Mouse (Mus musculus) left cerebral cortex, postnatal 10 days (tissue): Measurements from ENCODE around the gene CN725425. TPM values are rescaled to one million over a fixed set of nuclear protein-coding genes. Genes with fewer than 3 reads are reported as not detected.

Source experiments
- DNase-seq, 2 experiments: peaks; one replicate each; pipeline ENCODE4 v3.0.0; 2021 to 2022; ENCODE audit warnings: low spot score in 2 of 2, mixed read lengths in 1 of 2; ENCODE audit errors: extremely low spot score in 1 of 2
- intact Hi-C: fragments of 180-260 bp; cut with DNase I; formaldehyde crosslinking; loops from one replicate; pipeline ENCODE4 v1.15.1; 2025
- total RNA-seq, 2 experiments: library from RNA; stranded (reverse); gene quantifications; 2 replicates each; pipeline ENCODE4 v1.2.3; 2021

CN725425 gene
- total RNA-seq, 2 experiments from 2014 or later, result 0.24 to 0.30 TPM

DNA sequence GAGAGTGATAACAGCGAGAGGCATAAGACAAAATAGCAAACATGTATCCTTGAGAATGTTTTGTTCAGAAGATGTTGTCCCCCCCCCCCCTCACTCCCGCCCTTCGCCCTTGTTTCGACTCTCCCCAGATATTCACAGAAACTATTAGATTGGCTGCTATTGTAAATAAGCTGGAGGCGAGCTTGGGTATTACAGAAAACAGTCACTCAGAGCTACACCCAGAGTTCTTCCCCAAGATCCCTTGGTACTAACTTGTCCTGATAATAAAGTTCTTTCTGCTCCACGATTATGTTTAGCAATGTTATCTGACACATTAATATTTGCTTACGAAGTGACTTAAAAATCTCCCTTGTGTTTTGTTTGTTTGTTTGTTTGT, 7.1 kb upstream of the CN725425 start:
- intact Hi-C loops, result loop anchor here (5.0 to 10.0 kb wide), 3 partner anchors 60 to 380 kb away; partner anchors contain the start of gene Slc2a13
- DNase-seq, result no peak

DNA sequence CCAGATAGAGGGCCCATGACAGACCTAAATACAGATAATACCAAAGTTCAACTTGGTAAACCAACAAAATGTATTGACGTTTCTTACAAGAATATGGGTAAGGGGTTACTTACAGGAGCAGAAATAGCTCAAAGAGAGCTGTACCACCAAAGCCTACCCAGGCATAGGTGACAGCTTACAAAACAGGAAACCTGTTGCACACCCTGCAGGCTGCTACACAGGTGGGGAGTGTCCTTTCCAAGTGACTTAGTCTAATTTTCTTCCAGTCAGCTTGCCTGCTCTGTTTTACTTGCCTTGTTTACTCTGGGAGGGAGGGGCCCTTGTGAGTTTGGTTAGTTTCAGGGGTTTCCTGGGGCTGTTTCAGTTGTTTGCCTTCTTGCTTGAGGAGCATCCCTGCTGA, 1.5 kb downstream of the CN725425 start:
- DNase-seq, result no peak
- intact Hi-C loops, result no loop called here

DNA sequence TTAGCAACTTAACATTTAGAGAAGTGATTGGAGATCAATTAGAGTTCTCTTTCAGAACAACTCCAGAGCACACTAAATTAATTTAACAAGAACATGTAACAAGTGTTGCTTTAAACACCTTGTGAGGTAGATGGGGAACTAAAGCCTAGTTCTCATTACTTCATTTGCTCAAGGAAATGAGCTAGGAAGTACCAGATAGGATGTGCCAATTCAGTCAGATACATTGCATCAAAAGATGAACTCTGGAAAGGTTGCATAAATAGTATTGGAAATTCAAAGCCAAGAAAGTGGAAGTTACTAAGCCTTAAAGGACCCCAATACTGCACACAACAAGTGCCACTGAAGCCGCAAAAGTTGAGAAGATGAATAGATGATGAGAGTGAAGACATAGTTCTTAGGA, 3.2 kb downstream of the CN725425 start:
- intact Hi-C loops, result no loop called here
- DNase-seq, result no peak

DNA sequence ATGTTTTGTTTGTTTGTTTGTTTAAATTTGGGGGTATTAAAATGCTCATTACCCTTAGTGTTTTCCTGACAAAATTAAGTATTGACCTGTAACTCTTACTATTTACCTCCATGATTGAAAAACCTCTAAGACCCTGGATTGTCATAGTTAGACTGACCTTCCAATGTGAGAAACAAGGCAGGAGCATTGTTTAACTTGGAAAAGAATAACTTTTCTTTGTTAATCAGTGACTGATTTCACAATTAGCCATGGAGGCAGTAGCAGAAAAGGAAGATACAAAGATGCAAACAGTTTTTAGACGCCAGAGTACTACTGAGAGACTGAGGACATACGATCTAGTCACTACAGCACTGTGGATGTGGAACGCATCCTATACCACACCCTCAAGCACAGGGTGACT, 4.2 kb downstream of the CN725425 start:
- no peak for DNase-seq
- intact Hi-C loops, result no loop called here

DNA sequence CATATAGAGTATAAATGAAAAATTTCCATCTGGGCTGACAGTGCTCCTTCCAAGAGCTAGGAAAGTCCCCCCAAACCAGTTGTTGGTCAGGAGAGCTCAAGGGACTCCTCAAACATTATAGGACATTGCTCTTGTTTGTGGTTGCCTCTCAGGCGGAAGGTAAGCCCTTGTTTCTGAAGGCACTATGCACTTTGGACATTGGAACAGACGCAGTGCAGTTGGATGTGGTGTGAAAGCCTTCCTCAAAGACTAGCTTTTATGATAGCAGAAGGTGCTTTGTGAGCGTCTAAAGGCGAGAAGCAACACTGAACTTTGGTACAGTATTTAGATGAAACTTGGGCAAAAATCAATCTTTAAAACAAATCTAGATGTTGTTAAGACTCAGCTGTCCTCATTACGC, 7.2 kb downstream of the CN725425 start:
- intact Hi-C loops, result no loop called here
- DNase-seq, result no peak

DNA sequence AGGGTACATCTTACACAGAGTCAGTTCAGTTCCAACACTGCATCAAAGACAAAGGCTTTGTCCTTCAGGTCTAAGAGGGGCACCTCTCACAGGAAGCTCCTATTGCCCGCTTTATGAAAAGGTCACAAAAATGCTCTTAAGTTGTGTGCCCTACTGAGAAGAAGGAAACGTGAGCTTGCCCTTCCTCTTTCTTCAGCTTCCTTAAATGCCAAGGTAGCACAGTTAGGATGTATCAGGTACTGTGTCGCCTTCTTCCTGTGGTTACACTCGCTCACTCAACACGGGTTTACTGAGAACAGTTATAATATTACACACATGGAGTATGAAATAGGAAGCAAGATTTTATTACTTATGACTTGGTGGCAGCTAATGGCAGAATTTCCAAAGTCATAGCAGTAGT, 38.0 kb downstream of the CN725425 start:
- no peak for DNase-seq
- intact Hi-C loops, result no loop called here

DNA sequence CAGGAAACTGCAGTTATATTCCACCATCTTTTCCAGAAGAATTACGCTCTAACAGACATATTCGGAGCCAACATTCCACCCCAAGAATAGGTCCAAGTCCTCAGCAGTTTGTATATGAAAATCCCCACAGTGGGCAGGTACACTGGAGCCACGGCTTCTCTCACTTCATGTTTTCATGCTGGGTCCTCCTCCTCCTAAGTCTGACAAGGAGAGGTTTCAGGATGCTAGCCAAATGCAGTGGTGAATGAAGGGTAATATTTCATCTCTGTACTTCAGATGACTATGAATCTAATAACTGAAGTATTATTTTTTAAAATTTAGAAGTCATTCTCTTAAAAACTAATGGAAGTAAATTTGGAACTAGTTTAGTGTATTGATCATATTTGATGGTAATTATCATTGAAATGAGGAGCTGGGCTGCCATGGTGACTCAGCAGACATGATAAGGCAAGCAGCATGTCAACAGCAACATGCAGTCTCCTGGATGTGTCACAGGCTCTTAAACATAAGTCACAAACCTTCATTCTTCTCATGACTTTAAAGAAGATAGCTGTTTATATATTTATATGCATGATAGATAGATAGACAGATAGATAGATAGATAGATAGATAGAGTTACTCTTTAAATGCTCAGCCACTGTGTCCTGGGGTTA, 41.5 kb downstream of the CN725425 start:
- DNase-seq, result no peak
- intact Hi-C loops, result no loop called here

DNA sequence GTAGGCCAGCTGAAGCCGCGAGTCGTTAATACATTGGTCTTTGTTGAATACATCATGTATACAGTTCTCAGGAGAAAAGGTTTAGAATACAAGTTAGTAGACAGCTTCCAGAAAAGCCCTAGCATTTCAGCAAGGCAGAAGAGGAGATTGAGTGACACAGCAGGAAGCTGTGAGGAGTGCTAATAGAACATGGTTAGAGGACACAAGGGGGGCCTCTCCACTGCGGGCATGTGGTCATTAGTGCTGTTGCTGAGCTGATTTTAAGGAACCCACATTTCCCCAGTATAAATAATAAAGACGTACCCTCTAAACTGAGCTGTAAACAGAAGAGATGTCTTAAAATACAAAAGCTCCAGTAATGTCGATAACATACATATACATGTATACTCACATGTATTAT, 51.5 kb downstream of the CN725425 start:
- no peak for DNase-seq
- intact Hi-C loops, result loop anchor here (5.0 kb wide), 1 partner anchor 59 kb away; the partner anchor contains the start of gene Abcd2

DNA sequence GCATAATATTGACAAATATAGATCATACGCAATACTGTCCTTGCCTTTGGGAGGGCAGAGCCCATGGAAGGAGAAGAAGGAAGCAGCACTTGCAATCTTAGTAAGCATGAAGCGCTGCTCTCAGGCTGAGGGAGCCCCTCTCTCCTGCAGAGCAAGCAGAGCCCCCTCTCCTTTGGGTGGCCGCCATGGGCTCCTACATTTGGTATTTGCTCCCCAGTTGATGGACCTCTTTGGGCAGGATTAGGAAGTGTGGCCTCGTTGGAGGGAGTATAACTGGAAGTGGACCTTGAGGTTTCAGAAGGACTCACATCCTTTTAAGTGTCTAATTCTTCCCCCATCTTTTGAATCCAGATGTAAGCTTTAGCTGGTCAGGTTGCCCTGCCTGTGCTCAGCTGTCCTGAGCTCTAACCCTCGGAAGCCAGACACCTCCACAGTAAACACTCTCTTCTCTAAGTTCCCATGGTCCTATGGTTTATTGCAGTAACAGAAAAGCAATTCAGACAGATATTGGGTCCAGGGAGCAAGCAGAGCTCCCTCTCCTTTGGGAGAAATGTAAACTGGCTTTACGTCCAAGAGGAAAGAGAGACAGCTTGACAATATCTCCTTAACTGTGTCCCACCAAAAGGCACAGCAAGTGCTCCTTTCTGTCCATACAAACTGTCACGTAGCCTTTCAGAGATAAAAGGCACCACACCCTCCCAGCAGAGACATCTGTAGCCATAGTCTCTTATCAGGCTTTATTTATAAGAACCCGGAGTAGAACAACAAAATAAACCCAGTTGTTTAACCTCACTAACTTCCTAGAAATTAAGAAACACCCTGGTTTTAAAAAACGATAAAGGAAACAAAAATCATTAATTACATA, 52.5 kb downstream of the CN725425 start:
- intact Hi-C loops, result loop anchor here (5.0 kb wide), 1 partner anchor 59 kb away; the partner anchor contains the start of gene Abcd2

DNA sequence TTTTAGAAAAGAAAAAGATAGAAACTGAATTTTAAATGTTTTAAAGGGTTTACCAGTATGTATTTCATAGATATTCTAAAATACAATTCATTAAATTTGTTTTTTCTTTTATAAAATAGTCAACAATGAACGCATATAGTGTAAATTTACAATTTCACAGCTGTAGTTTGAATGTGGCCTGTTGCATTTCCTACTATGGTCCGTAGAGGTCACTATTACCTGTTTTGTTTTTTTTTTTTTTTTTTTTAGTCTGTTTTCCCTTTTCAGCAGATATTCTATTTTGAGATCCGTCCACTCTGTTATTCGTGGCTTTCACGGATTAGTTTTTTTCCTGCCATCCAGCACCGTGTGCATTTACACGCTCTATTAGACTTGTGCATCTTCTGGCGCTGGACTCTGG, 53.7 kb downstream of the CN725425 start:
- no peak for DNase-seq
- intact Hi-C loops, result loop anchor here (5.0 kb wide), 1 partner anchor 61 kb away; the partner anchor contains the start of gene Abcd2

More for the DNA sequence above, 52.5 kb downstream of the CN725425 start:
- DNase-seq, result no peak

DNA sequence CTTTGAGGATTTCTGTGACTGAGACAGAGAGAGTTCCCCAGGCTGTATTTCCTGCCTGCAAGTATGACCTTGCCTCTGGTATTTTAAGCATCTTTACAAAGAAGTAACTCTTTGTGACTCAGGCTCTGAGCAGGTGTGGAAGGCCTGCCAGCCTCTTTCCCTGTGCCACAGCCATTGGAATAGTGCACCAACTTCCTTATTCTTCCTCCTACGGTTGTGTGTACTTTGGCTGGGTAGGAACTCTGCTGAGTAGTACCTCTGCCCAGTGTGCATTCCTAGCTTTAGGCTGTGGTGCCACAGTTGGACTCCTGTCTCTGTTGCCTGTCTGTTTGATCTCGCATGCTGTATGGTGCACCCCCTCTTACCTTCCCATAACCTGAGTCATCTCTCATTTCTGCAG, 56.0 kb downstream of the CN725425 start:
- DNase-seq, result no peak
- intact Hi-C loops, result no loop called here

DNA sequence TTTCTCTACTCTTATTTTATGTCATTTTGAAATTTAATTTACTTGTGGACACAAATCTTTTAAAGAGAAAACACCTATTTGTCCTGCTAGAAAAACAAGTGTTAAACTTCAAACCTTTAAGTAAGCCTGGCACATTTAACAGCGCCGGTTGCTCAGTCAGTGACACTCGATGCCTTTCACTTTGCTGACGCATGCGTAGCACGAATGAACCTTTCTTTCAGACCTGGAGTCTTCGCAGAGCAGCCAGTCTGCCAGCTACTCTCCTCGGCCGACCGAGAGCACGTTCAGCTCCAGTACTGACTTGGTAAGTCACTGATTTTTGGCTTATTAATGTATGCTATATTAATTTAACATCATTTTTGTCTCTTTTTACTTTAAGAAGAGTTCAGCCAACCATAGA, 57.8 kb downstream of the CN725425 start:
- intact Hi-C loops, result no loop called here
- DNase-seq, result no peak

DNA sequence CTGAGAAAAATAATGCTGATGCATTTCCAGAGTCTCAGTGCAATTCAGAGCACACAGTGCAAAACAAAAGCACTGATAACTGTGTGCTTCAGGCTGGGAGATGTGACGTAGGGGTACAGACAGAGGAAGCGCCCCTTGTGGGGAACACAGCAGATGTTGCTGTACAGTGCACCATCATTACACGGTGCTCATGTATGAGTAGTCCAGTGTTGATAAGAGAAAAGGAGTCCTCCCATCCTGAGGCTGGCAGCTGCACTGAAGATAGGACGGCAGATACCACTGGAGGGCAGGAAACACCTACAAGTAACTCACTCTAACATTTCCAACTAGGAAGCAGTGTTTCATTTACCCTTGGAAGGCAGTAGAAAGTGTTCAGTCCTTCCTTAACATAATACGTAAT, 61.3 kb downstream of the CN725425 start:
- intact Hi-C loops, result no loop called here
- no peak for DNase-seq

DNA sequence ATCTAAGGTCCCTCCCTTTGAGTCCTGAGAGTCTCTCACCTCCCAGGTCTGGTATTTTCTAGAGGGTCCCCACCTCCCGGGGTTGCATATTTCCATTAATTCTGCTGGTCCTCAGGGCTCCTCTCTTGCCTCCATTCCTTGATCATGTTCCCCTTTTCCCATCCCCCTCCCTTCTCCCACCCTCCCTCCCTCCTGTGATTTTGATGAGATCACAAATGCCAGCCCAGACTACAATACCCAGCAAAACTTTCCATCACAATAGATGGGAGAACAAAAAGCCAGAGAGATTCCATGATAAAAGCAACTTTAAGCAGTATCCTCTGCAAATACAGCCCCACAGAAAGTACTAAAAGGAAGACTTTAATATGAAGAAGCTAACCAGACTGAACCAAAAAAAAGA, 64.6 kb downstream of the CN725425 start:
- no peak for DNase-seq
- intact Hi-C loops, result no loop called here

DNA sequence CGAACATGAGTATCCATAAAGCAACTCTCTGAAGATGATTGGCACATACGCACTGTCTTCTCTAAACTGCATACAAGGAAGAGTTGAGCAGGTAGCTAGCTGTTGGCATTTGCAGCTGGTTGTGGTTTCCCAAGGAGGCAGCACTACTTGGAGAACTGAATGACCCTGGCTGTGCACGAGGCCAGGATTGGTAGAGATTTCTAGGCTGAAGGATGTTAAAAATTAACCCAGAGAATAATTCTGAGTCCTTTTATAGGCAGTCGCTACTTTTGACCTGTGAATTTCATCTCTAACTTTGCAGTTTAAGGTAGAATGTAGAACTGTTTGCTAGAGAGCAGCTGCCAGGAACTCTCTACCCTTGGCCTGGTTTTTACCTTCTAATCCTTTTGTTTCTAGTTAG, 69.2 kb downstream of the CN725425 start:
- no peak for DNase-seq
- intact Hi-C loops, result no loop called here

DNA sequence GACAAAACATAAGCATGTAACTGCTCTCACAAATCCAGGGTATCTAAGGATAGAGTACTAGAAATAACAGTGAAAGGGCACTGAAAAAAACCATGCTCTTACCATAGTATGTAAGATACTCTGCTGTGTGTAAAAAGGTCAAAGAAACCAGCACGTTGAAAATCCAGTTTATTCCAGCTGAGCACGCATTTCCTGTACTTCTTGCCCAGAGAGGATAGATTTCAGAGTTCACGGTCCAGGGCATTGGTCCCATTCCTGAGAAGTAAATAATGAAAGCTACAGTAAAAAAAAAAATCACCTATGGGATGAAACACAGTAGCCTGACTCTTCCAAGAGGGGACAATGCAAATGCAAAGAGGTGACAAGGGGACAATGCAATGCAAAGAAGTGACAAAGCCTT, 76.7 kb downstream of the CN725425 start:
- DNase-seq, result no peak
- intact Hi-C loops, result no loop called here

DNA sequence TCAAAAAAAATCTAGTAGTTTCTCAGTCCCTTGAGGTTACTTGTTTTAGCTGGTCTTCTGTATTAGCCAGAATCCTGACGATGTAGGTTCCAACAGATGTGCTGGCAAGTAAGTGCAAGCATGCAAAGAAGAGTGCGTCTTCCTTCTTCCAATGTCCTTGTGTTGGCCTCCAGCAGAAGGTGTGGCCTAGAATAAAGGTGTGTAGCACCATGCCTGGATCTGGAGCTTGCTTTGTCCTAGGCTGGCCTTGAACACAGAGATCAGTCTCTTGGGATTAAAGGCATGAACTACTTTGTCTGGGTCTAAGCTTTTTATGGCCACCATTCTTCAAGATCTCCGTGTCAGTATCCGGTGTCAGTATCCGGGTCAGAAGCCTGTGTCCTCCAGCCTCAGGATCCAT, 80.3 kb downstream of the CN725425 start:
- intact Hi-C loops, result no loop called here

DNA sequence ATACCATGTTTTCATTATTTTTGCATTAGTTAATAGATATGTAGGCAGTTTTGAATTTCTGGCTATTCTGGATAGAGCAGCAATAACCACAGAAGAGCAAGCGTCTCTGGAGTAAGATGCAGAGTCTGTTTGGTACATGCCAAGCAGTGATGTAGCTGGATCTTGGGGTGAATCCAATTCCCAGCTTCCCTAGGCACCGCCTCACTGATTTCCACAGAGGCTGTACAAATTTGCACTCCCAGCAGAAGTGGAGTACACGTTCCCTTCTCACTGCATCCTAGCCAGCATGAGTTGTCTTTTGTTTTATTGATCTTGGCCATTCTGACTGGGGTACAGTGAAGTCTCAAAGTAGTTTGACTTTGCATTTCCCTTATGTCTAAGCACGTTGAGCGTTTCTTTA, 82.2 kb downstream of the CN725425 start:
- intact Hi-C loops, result no loop called here
- no peak for DNase-seq

More for the DNA sequence above, 80.3 kb downstream of the CN725425 start:
- no peak for DNase-seq

DNA sequence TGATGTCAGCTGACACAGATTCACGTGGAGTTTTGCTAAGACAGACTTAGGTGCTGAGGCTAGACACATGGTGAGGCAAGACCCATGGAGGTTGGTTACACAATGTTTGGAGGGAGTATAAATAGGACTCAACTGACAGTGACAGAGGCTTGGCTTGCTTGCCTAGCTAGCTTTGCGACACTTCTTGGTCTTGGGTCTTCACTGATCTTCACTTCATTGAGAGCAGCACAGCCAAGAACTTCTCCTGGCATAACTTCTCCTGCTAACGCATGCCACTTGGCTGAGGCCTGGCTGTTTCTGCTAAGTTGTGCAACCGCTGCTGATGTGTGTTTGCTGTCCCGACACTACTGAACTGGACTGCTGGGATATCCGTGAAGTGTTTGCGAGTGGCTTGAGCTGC, 83.5 kb downstream of the CN725425 start:
- DNase-seq, result no peak
- intact Hi-C loops, result no loop called here

DNA sequence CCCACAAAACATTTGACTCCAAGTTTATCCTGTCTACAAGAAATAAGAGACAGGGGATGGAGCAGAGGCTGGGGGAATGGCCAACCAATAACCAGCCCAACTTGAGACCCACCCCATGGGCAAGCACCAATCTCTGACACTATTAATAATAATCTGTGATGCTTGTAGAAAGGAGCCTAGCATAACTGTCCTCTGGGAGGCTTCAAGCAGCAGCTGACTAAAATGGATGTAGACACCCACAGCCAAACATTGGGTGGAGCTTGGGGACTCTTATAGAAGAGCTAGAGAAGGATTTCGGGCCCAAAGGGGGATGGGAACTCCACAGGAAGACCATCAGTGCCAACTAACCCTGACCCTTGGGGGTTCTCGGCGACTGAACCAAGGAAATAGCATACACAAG, 84.1 kb downstream of the CN725425 start:
- intact Hi-C loops, result no loop called here
- DNase-seq, result no peak
